Mouse (Mus musculus): Measurements from ENCODE around the gene Atxn10.
A peak's percentile ranks its signal among the peaks of the same experiment; 100 is the strongest.
"Not testable (repeated sequence)": the region's sequence is repeated elsewhere in the genome, so short reads cannot be mapped to it uniquely, and the experiment has no call there.

Atxn10 gene

GRCm38 (mm10) chr15:85335671-85336300 is at the start of gene Atxn10:
TSS of gene Atxn10 (plus strand) at chr15:85336245.
- no peak for DNase-seq (ENCODE audit: low spot score in 2 of 2)

DNA sequence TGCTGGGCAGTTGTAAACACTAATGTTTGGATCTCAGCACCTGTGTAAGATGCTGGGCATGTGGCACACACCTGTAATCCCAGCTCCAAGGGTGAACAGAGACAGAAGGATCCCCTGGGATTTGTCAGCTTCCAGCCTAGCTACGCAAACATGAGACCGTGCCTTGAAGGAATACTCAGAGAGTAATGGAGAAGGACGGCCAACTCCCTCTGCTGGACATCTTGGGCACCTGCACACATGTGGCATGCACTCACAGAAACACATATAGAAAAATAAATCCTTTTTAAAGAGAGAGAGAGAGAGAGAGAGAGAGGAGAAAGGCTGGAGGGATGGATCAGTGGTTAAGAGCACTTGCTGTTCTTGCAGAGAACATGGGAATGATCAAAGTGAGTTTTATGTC is 41.4 kb upstream of the Atxn10 start:
- no peak for DNase-seq (ENCODE audit: low spot score in 2 of 2)

DNA sequence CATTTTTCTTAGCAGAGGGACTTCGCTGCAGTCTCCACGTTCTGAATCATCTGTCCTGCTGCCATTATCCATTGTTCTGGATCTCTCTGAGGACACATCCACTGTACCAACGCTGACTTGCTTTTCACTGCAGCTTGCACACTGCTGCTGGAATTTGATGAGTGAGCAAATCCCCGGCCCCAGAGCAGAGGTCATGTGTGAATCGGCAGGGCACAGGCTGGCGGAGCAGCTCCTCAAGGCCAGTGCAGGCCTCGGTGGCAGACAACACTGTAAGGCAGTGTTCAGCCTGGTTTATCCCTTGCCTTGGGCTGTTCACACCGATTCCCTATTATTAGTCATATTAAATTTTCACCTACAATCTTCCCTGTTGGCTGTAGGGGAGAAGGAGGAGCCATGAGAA is 40.5 kb upstream of the Atxn10 start:
- no peak for DNase-seq (ENCODE audit: low spot score in 2 of 2)

GRCm38 (mm10) chr15:85295977-85296376 is 40.1 kb upstream of the Atxn10 start:
- no peak for DNase-seq (ENCODE audit: low spot score in 2 of 2)

- no peak for DNase-seq (ENCODE audit: low spot score in 2 of 2)
Observed at GRCm38 (mm10) chr15:85296538-85296937, 39.5 kb upstream of the Atxn10 start.

GRCm38 (mm10) chr15:85298167-85298781 is 37.8 kb upstream of the Atxn10 start:
- DNase-seq (ENCODE audit: low spot score in 2 of 2): no peak

GRCm38 (mm10) chr15:85298946-85299345 is 37.1 kb upstream of the Atxn10 start:
- DNase-seq (ENCODE audit: low spot score in 2 of 2): no peak

GRCm38 (mm10) chr15:85303241-85303640 is 32.8 kb upstream of the Atxn10 start:
- no peak for DNase-seq (ENCODE audit: low spot score in 2 of 2)

DNA sequence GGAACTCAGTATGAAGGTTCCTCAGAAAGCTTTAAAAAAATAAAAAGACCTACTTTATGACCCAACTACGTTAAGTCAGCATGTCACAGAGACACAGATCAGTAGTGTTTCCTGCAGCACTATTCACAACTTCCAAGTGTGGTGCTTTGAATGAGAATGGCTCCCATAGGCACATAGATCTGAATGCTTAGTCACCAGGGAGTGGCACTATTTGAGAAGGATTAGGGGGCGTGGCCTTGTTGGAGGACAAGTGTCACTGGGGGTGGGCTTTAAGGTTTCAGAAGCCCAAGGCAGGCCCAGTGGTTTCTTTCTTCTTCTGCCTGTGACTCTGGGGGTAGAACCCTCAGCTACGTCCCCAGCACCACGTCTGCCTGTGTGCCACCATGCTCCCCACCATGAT is 32.1 kb upstream of the Atxn10 start:
- no peak for DNase-seq (ENCODE audit: low spot score in 2 of 2)

DNA sequence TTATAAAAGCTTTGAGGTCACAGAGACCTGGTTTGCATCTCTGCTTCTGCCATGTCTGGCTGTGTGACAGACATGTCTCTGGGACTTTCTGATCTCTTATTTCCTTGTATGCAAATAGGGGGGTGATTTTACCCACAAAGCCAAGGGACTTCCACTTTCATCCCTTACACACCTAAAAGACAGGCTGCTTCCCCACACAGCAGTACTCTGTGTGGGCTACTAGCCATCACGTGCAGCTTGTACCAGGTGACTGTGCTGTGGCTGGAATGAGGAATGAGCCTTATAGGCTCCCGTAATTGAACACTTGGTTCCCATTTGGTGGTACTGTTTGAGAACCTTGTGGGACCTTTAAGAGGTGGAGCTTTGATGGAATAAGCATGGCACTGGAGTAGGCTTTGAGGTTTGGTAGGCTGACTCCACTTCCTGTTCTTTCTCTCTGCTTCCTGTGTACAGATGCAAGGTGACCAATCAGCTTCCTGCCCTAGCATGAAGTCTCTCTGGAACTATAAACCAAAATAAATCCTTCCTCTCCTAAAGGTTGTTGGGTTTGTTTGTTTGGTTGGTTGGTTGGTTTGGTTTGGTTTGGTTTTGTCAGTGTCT is 28.9 kb upstream of the Atxn10 start:
- no peak for DNase-seq (ENCODE audit: low spot score in 2 of 2)

DNA sequence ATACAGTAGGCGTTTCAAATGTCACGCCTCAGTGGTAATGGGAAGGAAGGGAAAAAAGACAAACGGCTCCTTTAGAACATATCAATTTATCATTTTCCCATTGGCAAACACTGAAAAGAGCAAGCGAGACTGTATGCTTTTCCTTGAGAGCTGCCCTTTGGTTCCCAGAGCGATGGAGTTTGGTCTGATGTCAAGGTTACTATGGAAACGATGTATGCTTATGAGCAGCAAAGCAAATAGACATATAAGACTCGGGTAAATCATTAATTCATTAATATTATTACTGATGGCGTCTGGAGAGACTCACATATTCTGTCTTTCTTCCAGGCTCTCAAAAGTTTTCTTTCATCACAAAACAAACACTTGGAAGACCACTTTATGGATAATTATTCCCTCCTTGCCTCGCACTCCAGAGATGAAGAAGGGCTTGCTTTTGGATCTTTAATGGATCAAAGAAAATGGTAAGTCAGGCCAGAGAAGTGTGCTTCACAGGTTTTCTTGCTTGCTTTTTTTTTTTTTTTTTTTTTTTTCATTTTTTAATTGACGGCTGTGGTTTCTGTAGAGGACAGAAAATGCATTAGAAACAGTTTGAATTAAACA is 24.9 kb upstream of the Atxn10 start:
- no peak for DNase-seq (ENCODE audit: low spot score in 2 of 2)

DNA sequence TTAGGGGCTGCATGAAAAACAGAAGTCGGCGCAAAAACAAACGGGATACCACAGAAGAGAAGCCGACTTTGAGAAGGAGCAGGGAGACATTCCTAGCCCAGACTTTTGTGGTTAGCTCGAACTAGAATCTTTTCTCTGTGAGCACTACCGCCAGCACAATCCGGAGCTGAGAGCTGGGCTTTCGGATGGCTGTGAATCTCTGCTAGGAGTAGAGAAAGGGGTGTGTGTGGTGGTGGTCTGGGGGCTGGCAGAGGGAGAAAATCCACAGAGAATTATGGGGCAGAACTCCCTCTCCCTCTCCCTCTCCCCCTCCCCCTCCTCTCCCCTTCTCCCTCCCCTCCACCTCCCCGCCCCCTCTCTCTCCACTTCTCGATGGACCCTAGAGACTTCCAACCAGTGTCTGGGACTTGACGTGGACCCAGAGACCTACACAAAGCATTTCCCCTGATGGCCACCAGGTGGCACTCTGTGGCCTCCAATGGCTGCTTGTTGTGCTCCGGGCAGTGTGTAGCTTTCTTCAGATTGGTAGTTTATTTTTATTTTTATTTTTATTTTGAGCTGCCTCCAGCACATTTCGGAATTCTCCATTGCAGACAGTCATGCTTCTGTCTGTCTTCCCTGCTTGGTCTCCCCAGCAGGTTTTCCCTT is 20.5 kb upstream of the Atxn10 start:
- DNase-seq (ENCODE audit: low spot score in 2 of 2): peak; percentile 43 to 48

GRCm38 (mm10) chr15:85316342-85317140 is 19.5 kb upstream of the Atxn10 start:
- no peak for DNase-seq (ENCODE audit: low spot score in 2 of 2)

DNA sequence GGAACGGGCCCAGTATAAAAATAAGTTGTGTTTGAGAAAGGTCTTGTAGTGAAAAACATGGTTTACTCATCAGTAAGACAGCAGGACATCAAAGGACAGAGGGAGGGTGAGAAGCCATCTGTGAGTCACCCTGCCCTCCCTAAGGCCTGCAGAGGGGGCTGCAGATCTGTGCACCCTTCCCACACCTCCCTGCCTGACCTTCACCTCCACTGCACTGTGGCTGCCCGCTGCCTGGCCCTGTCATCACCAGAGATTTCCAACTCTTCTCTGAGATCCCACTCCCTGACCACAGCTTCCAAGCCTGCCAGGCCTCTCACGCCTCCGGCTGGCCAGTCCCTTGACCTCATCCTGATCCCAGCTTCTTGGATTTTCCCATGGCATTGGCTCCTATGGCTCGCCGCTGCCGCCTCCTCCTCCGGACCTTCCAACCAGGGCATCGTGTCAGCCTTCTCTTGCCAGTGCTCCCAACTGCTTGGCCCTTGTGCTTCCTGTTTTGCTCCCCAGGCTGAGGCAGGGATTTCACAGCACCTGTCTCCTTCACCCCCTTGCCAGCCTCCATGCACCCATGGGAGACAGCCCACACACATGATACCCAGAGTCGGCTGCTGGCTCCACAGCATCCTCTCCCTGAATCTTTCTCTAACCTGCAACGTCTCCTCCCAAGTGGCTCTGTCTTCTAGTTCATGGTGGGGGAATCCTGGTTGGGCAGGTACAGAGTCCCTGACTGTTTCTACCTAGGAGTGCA is 15.9 kb upstream of the Atxn10 start:
- DNase-seq (ENCODE audit: low spot score in 2 of 2): no peak

GRCm38 (mm10) chr15:85323214-85323613 is 12.8 kb upstream of the Atxn10 start:
- no peak for DNase-seq (ENCODE audit: low spot score in 2 of 2)

DNA sequence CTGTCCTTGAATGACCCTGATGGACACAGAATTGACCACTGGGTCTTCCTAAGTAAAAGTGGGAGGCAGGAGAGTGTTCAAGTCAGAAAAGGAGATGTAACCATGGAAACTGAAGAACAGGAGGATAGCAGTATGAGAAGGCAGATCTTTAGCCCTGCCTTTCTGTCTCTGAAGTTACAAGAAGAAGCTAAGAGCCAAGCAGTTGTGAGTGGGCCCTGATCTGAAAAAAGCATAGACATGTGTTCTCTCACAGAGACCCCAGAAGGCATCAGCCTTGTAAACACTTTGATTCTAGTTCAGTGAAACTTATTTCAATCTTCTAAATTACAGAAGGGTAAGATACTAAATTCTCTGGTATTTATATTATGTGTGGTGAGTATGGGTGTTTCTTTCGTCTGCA is 11.6 kb upstream of the Atxn10 start:
- no peak for DNase-seq (ENCODE audit: low spot score in 2 of 2)

- no peak for DNase-seq (ENCODE audit: low spot score in 2 of 2)
Observed at GRCm38 (mm10) chr15:85327808-85328207, 8.2 kb upstream of the Atxn10 start.

- DNase-seq (ENCODE audit: low spot score in 2 of 2): peak in 1 of 2 experiments; percentile 41
Observed at GRCm38 (mm10) chr15:85328455-85328854, 7.6 kb upstream of the Atxn10 start.

- no peak for DNase-seq (ENCODE audit: low spot score in 2 of 2)
Observed at GRCm38 (mm10) chr15:85329096-85329495, 6.9 kb upstream of the Atxn10 start.

DNA sequence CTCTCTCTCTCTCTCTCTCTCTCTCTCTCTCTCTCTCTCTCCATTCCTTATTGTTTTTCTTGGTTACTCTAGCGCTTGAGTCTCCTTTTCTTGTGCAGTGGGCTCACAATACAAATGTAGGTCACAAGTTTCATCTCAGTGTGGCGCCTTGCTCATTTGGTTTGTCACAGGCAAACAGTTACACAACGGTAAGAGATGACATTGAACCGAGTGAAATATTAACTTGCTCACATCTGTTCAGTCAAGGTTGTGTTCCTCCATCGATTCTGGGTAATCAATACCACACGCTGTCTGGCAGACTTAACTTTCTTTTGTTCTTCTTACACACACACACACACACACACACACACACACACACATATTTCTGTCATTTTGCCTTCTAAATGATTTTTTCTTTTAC is 6.0 kb upstream of the Atxn10 start:
- DNase-seq (ENCODE audit: low spot score in 2 of 2): no peak

GRCm38 (mm10) chr15:85333511-85333910 is 2.5 kb upstream of the Atxn10 start:
- not testable (repeated sequence) for DNase-seq (ENCODE audit: low spot score in 2 of 2)

Data from natural killer cell, adult 2 months (primary cell).